Mouse (Mus musculus) thymus, postnatal 10 days (tissue): ENCODE measurements around the gene Cxcl14.

Experiments used
- DNase-seq, 2 experiments: peaks; one replicate each; pipeline ENCODE4 v3.0.0; 2021; ENCODE audit warnings: low spot score in 2 of 2

The Cxcl14 gene

GRCm38 (mm10) chr13:56251176-56251923, 45.0 kb downstream of the Cxcl14 start:
- DNase-seq: no peak

- no peak for DNase-seq
Observed at GRCm38 (mm10) chr13:56250551-56251161, 45.7 kb downstream of the Cxcl14 start.

- DNase-seq: no peak
Observed at GRCm38 (mm10) chr13:56249593-56250341, 46.6 kb downstream of the Cxcl14 start.

GRCm38 (mm10) chr13:56243104-56243503, 53.2 kb downstream of the Cxcl14 start:
- no peak for DNase-seq

- no peak for DNase-seq
Observed at GRCm38 (mm10) chr13:56240012-56240770, 56.2 kb downstream of the Cxcl14 start.
